Mouse (Mus musculus): Measurements from ENCODE around the gene Rnf216. TPM values are rescaled to one million over a fixed set of nuclear protein-coding genes. Genes with fewer than 3 reads are reported as not detected.

The Rnf216 gene
- polyA plus RNA-seq, 1 experiment: 33.8 TPM

DNA sequence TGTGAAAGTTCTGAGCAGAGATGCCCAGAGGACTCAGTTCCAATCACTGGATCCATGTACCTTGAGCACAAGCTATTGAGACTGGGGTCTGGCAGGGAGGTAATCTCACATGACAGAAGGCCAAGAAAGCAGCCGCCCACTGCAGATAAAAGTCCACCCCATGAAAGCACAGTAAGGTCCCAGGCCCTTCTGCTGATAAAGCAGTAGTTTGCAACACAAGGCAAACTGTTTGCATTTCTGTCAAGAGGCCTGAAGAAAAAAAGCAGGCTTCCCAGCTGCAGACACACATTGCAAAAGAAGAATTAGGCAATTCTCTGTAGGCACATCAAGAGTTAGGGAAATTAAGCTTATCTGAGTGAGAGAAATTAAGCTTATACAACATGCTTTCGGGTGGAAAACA, 54.6 kb downstream of the Rnf216 start:
- TF ChIP-seq CTCF (IDR thresholded peaks at IDR 0.05; ENCODE audit: borderline replicate concordance, insufficient read depth, low read depth, low read length) (no peak), POLR2A (IDR thresholded peaks at IDR 0.05; ENCODE audit: borderline replicate concordance, insufficient read depth, low read length) (no peak)
- DNase-seq: no peak
- WGBS: 63% methylated on average over 2 of the region's 2 CpGs
- no peaks in the 10 kb centered on the region; the same call in 1 of the 2 replicates for H3K4me1 ChIP-seq (ENCODE audit: control insufficient read depth, insufficient read depth, low read length)
- H3K27me3 ChIP-seq (ENCODE audit: control insufficient read depth, insufficient read depth, low read length): no peaks in the 10 kb centered on the region
- H3K27ac ChIP-seq (ENCODE audit: insufficient read depth, low read length): no peak overlapping the region
- H3K4me3 ChIP-seq (replicated peaks; ENCODE audit: insufficient read depth, low read depth, low read length): no peak overlapping the region

- WGBS: 38% methylated on average over 1 of the region's 1 CpGs
- peak in 1 of 2 experiments; percentile 40 for DNase-seq
- TF ChIP-seq POLR2A (IDR thresholded peaks at IDR 0.05; ENCODE audit: borderline replicate concordance, insufficient read depth, low read length): no peak
- Histone ChIP-seq H3K4me1 (ENCODE audit: control insufficient read depth, insufficient read depth, low read length) (no peaks in the 10 kb centered on the region; the same call in 1 of the 2 replicates), H3K4me3 (replicated peaks; ENCODE audit: insufficient read depth, low read depth, low read length) (no peak overlapping the region), H3K27ac (ENCODE audit: insufficient read depth, low read length) (no peak overlapping the region), H3K27me3 (ENCODE audit: control insufficient read depth, insufficient read depth, low read length) (no peaks in the 10 kb centered on the region)
These were observed 55.0 kb downstream of the Rnf216 start for GRCm38 (mm10) chr5:143057753-143058152.

DNA sequence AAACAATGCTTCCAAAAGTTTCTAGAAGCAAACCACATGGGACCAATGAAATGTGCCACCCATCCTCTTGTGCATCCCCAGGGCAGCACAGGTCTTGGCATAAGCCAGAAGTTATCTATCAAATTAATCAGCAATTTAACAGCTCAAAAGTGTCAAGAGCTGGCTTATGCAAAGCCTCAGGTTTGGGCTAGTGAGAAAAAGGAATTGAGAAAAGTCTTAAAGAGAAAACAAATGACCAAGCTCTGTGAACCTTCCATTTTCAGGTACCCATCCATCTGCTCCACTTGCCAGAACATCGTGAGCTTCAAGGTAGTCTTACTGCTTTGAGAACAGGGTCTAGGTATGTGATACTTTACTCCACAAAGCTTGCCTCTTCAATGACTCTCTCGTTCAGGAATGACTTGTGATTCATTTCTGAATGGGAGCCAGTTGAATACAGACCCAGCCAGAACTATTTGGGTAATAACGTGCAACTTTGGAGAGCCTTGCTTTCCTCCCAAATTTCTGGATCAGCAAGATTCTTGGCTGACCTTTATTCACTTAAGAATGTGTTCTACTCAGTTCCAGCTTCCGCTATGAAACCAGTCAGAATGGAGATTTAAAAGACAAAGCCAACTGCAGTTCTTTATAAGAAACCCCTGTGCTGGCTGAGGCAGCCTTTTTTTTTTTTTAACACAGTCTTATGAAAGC, 56.5 kb downstream of the Rnf216 start:
- DNase-seq: no peak
- Histone ChIP-seq H3K4me1 (ENCODE audit: control insufficient read depth, insufficient read depth, low read length) (no peaks in the 10 kb centered on the region; the same call in 1 of the 2 replicates), H3K4me3 (replicated peaks; ENCODE audit: insufficient read depth, low read depth, low read length) (no peak overlapping the region), H3K27me3 (ENCODE audit: control insufficient read depth, insufficient read depth, low read length) (no peaks in the 10 kb centered on the region), H3K27ac (ENCODE audit: insufficient read depth, low read length) (no peak overlapping the region)
- no peak for TF ChIP-seq CTCF (IDR thresholded peaks at IDR 0.05; ENCODE audit: borderline replicate concordance, insufficient read depth, low read depth, low read length)
- no peak for TF ChIP-seq POLR2A (IDR thresholded peaks at IDR 0.05; ENCODE audit: borderline replicate concordance, insufficient read depth, low read length)
- WGBS: 45% methylated on average over 4 of the region's 4 CpGs

DNA sequence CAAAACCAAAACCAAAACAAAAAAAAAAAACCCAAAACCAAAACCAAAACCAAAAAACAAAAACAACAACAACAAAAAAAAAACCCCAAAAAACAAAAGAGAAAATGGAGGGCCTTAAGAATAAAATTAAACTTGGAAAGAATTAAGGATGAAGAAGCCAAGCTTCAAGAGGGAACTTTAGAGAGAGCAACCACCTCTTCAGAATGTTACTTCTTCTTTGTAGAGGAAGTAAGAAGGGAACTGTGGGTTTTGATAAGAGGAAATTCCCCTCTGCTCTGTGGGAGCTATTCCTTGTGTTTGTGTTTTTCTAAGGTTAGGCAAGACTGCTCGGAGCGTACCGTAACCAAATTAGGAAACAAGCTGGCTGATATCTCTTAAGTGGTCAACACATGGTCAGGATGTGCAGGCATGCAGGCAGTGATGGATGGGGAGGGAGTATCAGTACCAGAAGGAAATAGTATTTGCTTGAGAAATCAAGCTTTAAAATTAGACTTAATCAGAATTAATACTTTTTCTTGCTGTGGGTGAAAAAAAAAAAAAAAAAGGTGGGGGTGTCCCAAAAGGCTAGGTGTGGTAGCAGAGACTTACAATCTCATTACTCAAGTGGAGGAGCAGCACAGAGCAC, 57.2 kb downstream of the Rnf216 start:
- WGBS: 86% methylated on average over 3 of the region's 3 CpGs
- DNase-seq: no peak
- H3K27ac ChIP-seq (ENCODE audit: insufficient read depth, low read length): no peak overlapping the region
- no peaks in the 10 kb centered on the region; the same call in 1 of the 2 replicates for H3K4me1 ChIP-seq (ENCODE audit: control insufficient read depth, insufficient read depth, low read length)
- TF ChIP-seq POLR2A (IDR thresholded peaks at IDR 0.05; ENCODE audit: borderline replicate concordance, insufficient read depth, low read length) (no peak), CTCF (IDR thresholded peaks at IDR 0.05; ENCODE audit: borderline replicate concordance, insufficient read depth, low read depth, low read length) (no peak)
- H3K4me3 ChIP-seq (replicated peaks; ENCODE audit: insufficient read depth, low read depth, low read length): no peak overlapping the region
- H3K27me3 ChIP-seq (ENCODE audit: control insufficient read depth, insufficient read depth, low read length): no peaks in the 10 kb centered on the region

DNA sequence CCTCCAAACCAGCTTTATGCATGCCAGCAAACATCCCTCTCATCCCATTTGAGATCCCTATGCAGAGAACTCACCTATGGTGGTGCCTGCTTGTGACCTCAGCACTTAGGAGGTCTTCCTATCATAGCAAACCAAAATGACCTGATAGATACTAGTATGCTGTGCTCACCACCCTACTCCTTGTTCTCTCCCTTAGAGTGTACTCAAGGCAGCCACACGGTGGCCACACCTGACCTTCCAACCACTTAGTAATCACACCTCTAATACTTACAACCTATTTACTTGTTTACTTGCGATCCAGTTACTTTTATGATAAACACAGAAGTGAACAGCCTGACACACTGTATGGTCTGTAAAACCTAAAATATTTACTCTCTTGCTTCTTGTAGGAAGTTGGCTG, 58.1 kb downstream of the Rnf216 start:
- no peaks in the 10 kb centered on the region for H3K27me3 ChIP-seq (ENCODE audit: control insufficient read depth, insufficient read depth, low read length)
- TF ChIP-seq POLR2A (IDR thresholded peaks at IDR 0.05; ENCODE audit: borderline replicate concordance, insufficient read depth, low read length) (no peak), CTCF (IDR thresholded peaks at IDR 0.05; ENCODE audit: borderline replicate concordance, insufficient read depth, low read depth, low read length) (no peak)
- no peak overlapping the region for H3K27ac ChIP-seq (ENCODE audit: insufficient read depth, low read length)
- H3K4me1 ChIP-seq (ENCODE audit: control insufficient read depth, insufficient read depth, low read length): no peaks in the 10 kb centered on the region; the same call in 1 of the 2 replicates
- DNase-seq: no peak
- H3K4me3 ChIP-seq (replicated peaks; ENCODE audit: insufficient read depth, low read depth, low read length): no peak overlapping the region
- WGBS: 88% methylated on average over 2 of the region's 2 CpGs

DNA sequence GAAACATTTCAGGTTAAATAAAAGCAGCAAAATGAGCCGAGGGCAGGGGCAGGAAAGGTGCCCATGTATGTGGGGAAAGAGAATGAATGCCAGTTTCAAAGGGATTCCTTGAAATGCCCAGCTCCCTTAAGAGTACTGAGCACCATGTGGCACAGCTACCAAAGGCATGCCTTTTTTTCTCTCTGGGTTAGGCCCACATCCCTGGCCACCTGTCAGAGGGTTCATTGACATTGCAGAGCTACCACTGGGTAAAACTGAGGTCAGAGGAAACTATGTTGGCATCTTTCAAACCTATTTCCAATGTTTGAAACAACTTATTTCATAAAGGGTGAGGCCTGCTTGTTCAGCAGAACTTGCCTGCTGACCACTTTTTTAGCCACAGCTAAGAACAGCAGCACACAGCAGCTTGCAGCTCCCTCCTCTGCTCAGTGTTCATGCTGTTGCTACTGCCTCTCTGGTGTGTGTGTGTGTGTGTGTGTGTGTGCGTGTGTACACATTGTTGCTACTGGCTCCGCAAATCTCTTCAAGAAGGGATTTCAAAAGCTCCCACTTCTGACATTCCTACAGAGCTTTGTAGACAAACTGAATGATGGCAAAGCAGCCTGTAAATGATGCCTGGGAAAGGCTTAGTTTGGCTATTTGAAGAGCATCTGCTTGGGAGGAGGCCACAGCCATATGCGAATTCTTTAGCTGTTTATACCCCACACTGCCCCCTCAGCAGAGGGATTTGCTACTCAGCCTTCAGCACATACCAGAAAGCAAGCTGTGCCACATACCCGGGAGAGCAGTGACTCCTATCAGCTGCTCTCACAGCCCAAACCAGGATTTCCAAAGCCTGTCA, 59.4 kb downstream of the Rnf216 start:
- TF ChIP-seq CTCF (IDR thresholded peaks at IDR 0.05; ENCODE audit: borderline replicate concordance, insufficient read depth, low read depth, low read length) (no peak), POLR2A (IDR thresholded peaks at IDR 0.05; ENCODE audit: borderline replicate concordance, insufficient read depth, low read length) (no peak)
- Histone ChIP-seq H3K27ac (ENCODE audit: insufficient read depth, low read length) (no peak overlapping the region), H3K27me3 (ENCODE audit: control insufficient read depth, insufficient read depth, low read length) (no peaks in the 10 kb centered on the region), H3K4me1 (ENCODE audit: control insufficient read depth, insufficient read depth, low read length) (peaks cover 6% of the 10 kb centered on the region), H3K4me3 (replicated peaks; ENCODE audit: insufficient read depth, low read depth, low read length) (no peak overlapping the region)
- DNase-seq: no peak
- WGBS: 64% methylated on average over 5 of the region's 5 CpGs

- TF ChIP-seq CTCF (IDR thresholded peaks at IDR 0.05; ENCODE audit: borderline replicate concordance, insufficient read depth, low read depth, low read length) (no peak), POLR2A (IDR thresholded peaks at IDR 0.05; ENCODE audit: borderline replicate concordance, insufficient read depth, low read length) (no peak)
- no peak for DNase-seq
- H3K27me3 ChIP-seq (ENCODE audit: control insufficient read depth, insufficient read depth, low read length): no peaks in the 10 kb centered on the region
- WGBS: 93% methylated on average over 2 of the region's 2 CpGs
- H3K4me1 ChIP-seq (ENCODE audit: control insufficient read depth, insufficient read depth, low read length): peaks cover 6% of the 10 kb centered on the region
- H3K4me3 ChIP-seq (replicated peaks; ENCODE audit: insufficient read depth, low read depth, low read length): no peak overlapping the region
- no peak overlapping the region for H3K27ac ChIP-seq (ENCODE audit: insufficient read depth, low read length)
These were observed 60.1 kb downstream of the Rnf216 start for GRCm38 (mm10) chr5:143052677-143053076.

Data from cerebellum, adult 2 months (tissue).